Mouse (Mus musculus): ENCODE measurements around the gene Hspa14. TPM values are rescaled to one million over a fixed set of nuclear protein-coding genes. Genes with fewer than 3 reads are reported as not detected.

The Hspa14 gene
- polyA plus RNA-seq (2014; fragmentation: Nextera tagmentation; extraction: Ambion mirVana) = 63.8 and 66.5 TPM in 2 replicates

- peaks cover 10% of the 10 kb centered on the region for H3K4me1 ChIP-seq (ENCODE audit: control insufficient read depth, insufficient read depth, low read length)
- H3K27me3 ChIP-seq (ENCODE audit: control insufficient read depth, insufficient read depth, low read length) = no peaks in the 10 kb centered on the region
- peak within 1 kb of the TSS; percentile 97 for H3K4me2 ChIP-seq (ENCODE audit: low read depth, low read length)
- under 1% methylated on average over 60 of the region's 60 CpGs for WGBS
- peak within 1 kb of the TSS; percentile 77 for H3K9ac ChIP-seq (replicated peaks; ENCODE audit: low read depth, low read length)
- ATAC-seq (ENCODE audit: low read depth) = peak; percentile 100
- H3K36me3 ChIP-seq (ENCODE audit: control insufficient read depth, insufficient read depth, low read length) = peaks cover 16% of the 10 kb centered on the region; the same call in 1 of the 2 replicates
- H3K27ac ChIP-seq (ENCODE audit: low read depth, low read length) = peak within 1 kb of the TSS; percentile 83
- no peaks in the 10 kb centered on the region for H3K9me3 ChIP-seq (ENCODE audit: control insufficient read depth, low read length)
- H3K4me3 ChIP-seq (ENCODE audit: low read depth, low read length) = peak within 1 kb of the TSS; percentile 77
These were observed at the start of gene Hspa14, which contains the start of the genes Gm45902 and Cdnf for GRCm38 (mm10) chr2:3512552-3513454. Hspa14 (minus strand) TSS chr2:3512814. Gm45902 (minus strand) TSS chr2:3512790. Cdnf (plus strand) TSS chr2:3513030.

GRCm38 (mm10) chr2:3546588-3546987 is 34.0 kb upstream of the Hspa14 start:
- H3K9ac ChIP-seq (replicated peaks; ENCODE audit: low read depth, low read length) = no peak overlapping the region
- no peak for ATAC-seq (ENCODE audit: low read depth)
- H3K4me1 ChIP-seq (ENCODE audit: control insufficient read depth, insufficient read depth, low read length) = no peaks in the 10 kb centered on the region
- no peak overlapping the region for H3K4me2 ChIP-seq (ENCODE audit: low read depth, low read length)
- WGBS = 4% methylated on average over 4 of the region's 4 CpGs
- H3K9me3 ChIP-seq (ENCODE audit: control insufficient read depth, low read length) = no peaks in the 10 kb centered on the region
- no peak overlapping the region for H3K27ac ChIP-seq (ENCODE audit: low read depth, low read length)
- H3K27me3 ChIP-seq (ENCODE audit: control insufficient read depth, insufficient read depth, low read length) = no peaks in the 10 kb centered on the region
- H3K36me3 ChIP-seq (ENCODE audit: control insufficient read depth, insufficient read depth, low read length) = no peaks in the 10 kb centered on the region
- no peak overlapping the region for H3K4me3 ChIP-seq (ENCODE audit: low read depth, low read length)

DNA sequence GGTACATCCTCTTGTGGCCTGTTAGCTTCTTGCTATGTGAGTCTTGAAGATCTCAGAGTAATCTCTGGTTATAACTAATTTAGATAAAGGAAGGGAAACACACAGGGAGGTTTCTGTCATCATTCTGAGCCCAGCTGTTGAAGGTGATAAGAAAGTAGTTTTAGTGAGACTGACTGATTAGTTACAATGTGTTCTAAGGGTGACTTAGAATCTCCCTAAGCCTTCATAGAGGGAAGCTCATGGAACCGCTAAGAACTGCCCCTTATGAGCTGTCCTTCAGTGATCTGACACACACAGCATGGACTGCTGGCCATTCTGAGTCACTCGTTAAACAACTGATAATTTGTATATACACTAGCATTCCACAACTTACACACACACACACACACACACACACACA is 33.4 kb upstream of the Hspa14 start:
- Histone ChIP-seq H3K27me3 (ENCODE audit: control insufficient read depth, insufficient read depth, low read length) (no peaks in the 10 kb centered on the region), H3K36me3 (ENCODE audit: control insufficient read depth, insufficient read depth, low read length) (no peaks in the 10 kb centered on the region), H3K4me3 (ENCODE audit: low read depth, low read length) (no peak overlapping the region), H3K9ac (replicated peaks; ENCODE audit: low read depth, low read length) (no peak overlapping the region), H3K4me1 (ENCODE audit: control insufficient read depth, insufficient read depth, low read length) (no peaks in the 10 kb centered on the region), H3K4me2 (ENCODE audit: low read depth, low read length) (no peak overlapping the region), H3K9me3 (ENCODE audit: control insufficient read depth, low read length) (no peaks in the 10 kb centered on the region), H3K27ac (ENCODE audit: low read depth, low read length) (no peak overlapping the region)
- no peak for ATAC-seq (ENCODE audit: low read depth)
- 82% methylated on average over 2 of the region's 2 CpGs for WGBS

GRCm38 (mm10) chr2:3541307-3542079 is 28.9 kb upstream of the Hspa14 start:
- no peaks in the 10 kb centered on the region for H3K9me3 ChIP-seq (ENCODE audit: control insufficient read depth, low read length)
- no peaks in the 10 kb centered on the region for H3K36me3 ChIP-seq (ENCODE audit: control insufficient read depth, insufficient read depth, low read length)
- no peaks in the 10 kb centered on the region for H3K4me1 ChIP-seq (ENCODE audit: control insufficient read depth, insufficient read depth, low read length)
- no peak for ATAC-seq (ENCODE audit: low read depth)
- H3K4me3 ChIP-seq (ENCODE audit: low read depth, low read length) = no peak overlapping the region
- H3K27ac ChIP-seq (ENCODE audit: low read depth, low read length) = no peak overlapping the region
- no peaks in the 10 kb centered on the region for H3K27me3 ChIP-seq (ENCODE audit: control insufficient read depth, insufficient read depth, low read length)
- no peak overlapping the region for H3K4me2 ChIP-seq (ENCODE audit: low read depth, low read length)
- 62% methylated on average over 9 of the region's 9 CpGs for WGBS
- no peak overlapping the region for H3K9ac ChIP-seq (replicated peaks; ENCODE audit: low read depth, low read length)

- Histone ChIP-seq H3K4me2 (ENCODE audit: low read depth, low read length) (no peak overlapping the region), H3K9me3 (ENCODE audit: control insufficient read depth, low read length) (no peaks in the 10 kb centered on the region), H3K36me3 (ENCODE audit: control insufficient read depth, insufficient read depth, low read length) (no peaks in the 10 kb centered on the region), H3K9ac (replicated peaks; ENCODE audit: low read depth, low read length) (no peak overlapping the region), H3K4me3 (ENCODE audit: low read depth, low read length) (no peak overlapping the region), H3K27me3 (ENCODE audit: control insufficient read depth, insufficient read depth, low read length) (no peaks in the 10 kb centered on the region), H3K27ac (ENCODE audit: low read depth, low read length) (no peak overlapping the region), H3K4me1 (ENCODE audit: control insufficient read depth, insufficient read depth, low read length) (no peaks in the 10 kb centered on the region)
- no peak for ATAC-seq (ENCODE audit: low read depth)
- WGBS = 83% methylated on average over 6 of the region's 6 CpGs
These were observed 13.7 kb upstream of the Hspa14 start for GRCm38 (mm10) chr2:3526288-3526687.

GRCm38 (mm10) chr2:3522558-3522957 is 9.9 kb upstream of the Hspa14 start:
- WGBS = 81% methylated on average over 4 of the region's 4 CpGs
- no peak for ATAC-seq (ENCODE audit: low read depth)

DNA sequence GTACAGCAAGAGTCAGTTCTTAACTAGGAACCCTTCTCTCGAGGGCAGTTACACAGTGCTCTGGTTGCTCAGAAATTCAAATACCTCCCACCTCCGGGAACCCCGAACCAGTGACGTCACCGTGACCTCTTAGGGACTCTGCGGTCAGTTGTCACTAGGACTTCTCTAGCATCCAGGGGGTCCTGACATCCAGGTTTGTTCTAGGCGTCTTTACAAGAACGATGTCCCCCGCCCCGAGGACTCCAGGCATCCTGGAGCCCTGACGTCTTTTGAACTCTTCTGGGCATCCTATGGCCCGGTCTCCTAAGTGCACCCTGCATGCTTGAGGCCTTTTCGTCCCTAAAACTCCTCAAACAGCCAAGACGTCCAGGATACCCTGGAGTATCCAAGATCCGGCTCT is 538 bp downstream of the Hspa14 start:
- H3K36me3 ChIP-seq (ENCODE audit: control insufficient read depth, insufficient read depth, low read length) = peaks cover 18% of the 10 kb centered on the region; the same call in 1 of the 2 replicates
- no peaks in the 10 kb centered on the region for H3K9me3 ChIP-seq (ENCODE audit: control insufficient read depth, low read length)
- under 1% methylated on average over 15 of the region's 15 CpGs for WGBS
- H3K4me3 ChIP-seq (ENCODE audit: low read depth, low read length) = peak overlapping the region; percentile 77
- H3K27me3 ChIP-seq (ENCODE audit: control insufficient read depth, insufficient read depth, low read length) = no peaks in the 10 kb centered on the region
- peak overlapping the region; percentile 77 for H3K9ac ChIP-seq (replicated peaks; ENCODE audit: low read depth, low read length)
- peak overlapping the region; percentile 83 for H3K27ac ChIP-seq (ENCODE audit: low read depth, low read length)
- peaks cover 10% of the 10 kb centered on the region for H3K4me1 ChIP-seq (ENCODE audit: control insufficient read depth, insufficient read depth, low read length)
- ATAC-seq (ENCODE audit: low read depth) = no peak
- peak overlapping the region; percentile 97 for H3K4me2 ChIP-seq (ENCODE audit: low read depth, low read length)

More at GRCm38 (mm10) chr2:3522558-3522957, 9.9 kb upstream of the Hspa14 start:
- Histone ChIP-seq H3K9ac (replicated peaks; ENCODE audit: low read depth, low read length) (no peak overlapping the region), H3K36me3 (ENCODE audit: control insufficient read depth, insufficient read depth, low read length) (no peaks in the 10 kb centered on the region), H3K4me2 (ENCODE audit: low read depth, low read length) (no peak overlapping the region), H3K9me3 (ENCODE audit: control insufficient read depth, low read length) (no peaks in the 10 kb centered on the region), H3K4me1 (ENCODE audit: control insufficient read depth, insufficient read depth, low read length) (no peaks in the 10 kb centered on the region), H3K27ac (ENCODE audit: low read depth, low read length) (no peak overlapping the region), H3K4me3 (ENCODE audit: low read depth, low read length) (no peak overlapping the region), H3K27me3 (ENCODE audit: control insufficient read depth, insufficient read depth, low read length) (no peaks in the 10 kb centered on the region)

DNA sequence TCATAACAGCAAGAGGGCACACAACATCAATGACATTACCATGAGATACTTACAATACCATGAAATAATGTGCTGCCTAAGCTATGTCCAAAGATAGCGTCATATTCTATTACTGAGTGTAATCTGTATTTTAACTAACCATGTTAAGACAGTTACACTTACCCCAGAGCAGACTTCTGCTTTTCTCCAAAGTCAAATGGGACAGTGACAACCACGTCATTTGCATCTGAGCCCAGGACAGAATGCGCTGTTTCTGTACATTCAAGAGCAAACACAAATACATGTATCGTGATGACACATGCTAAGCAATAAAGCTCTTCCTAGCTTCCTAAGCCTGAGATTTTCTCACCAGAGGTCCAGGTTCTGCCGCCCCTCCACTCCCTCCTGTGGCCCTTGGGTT is 11.7 kb downstream of the Hspa14 start:
- Histone ChIP-seq H3K36me3 (ENCODE audit: control insufficient read depth, insufficient read depth, low read length) (peaks cover 50% of the 10 kb centered on the region), H3K27ac (ENCODE audit: low read depth, low read length) (no peak overlapping the region), H3K4me2 (ENCODE audit: low read depth, low read length) (no peak overlapping the region), H3K9me3 (ENCODE audit: control insufficient read depth, low read length) (no peaks in the 10 kb centered on the region), H3K9ac (replicated peaks; ENCODE audit: low read depth, low read length) (no peak overlapping the region), H3K4me1 (ENCODE audit: control insufficient read depth, insufficient read depth, low read length) (no peaks in the 10 kb centered on the region), H3K4me3 (ENCODE audit: low read depth, low read length) (no peak overlapping the region), H3K27me3 (ENCODE audit: control insufficient read depth, insufficient read depth, low read length) (no peaks in the 10 kb centered on the region)
- ATAC-seq (ENCODE audit: low read depth) = no peak
- WGBS = 97% methylated on average over 5 of the region's 5 CpGs

DNA sequence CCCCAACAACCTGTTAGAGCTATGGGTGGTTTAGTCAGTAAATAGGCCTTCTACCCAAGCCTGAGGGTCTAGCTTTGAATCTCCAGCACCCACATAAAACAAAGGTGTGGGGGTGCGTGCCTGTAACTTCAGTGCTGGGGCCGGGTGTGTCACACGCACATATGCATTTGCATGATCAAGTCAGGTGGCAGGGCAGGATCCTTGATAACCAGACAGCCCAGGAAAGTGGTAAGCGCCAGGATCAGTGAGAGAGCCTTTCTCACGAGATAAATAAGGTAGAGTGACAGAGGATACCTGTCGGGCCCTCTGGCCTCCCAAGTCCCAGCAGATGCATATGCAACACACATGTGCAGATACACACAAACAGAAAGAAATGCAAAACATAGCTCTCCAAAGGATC is 13.1 kb downstream of the Hspa14 start:
- H3K9ac ChIP-seq (replicated peaks; ENCODE audit: low read depth, low read length) = no peak overlapping the region
- WGBS = 94% methylated on average over 6 of the region's 6 CpGs
- H3K4me1 ChIP-seq (ENCODE audit: control insufficient read depth, insufficient read depth, low read length) = no peaks in the 10 kb centered on the region
- peaks cover 49% of the 10 kb centered on the region for H3K36me3 ChIP-seq (ENCODE audit: control insufficient read depth, insufficient read depth, low read length)
- H3K4me2 ChIP-seq (ENCODE audit: low read depth, low read length) = no peak overlapping the region
- no peak overlapping the region for H3K4me3 ChIP-seq (ENCODE audit: low read depth, low read length)
- H3K27me3 ChIP-seq (ENCODE audit: control insufficient read depth, insufficient read depth, low read length) = no peaks in the 10 kb centered on the region
- no peaks in the 10 kb centered on the region for H3K9me3 ChIP-seq (ENCODE audit: control insufficient read depth, low read length)
- ATAC-seq (ENCODE audit: low read depth) = no peak
- no peak overlapping the region for H3K27ac ChIP-seq (ENCODE audit: low read depth, low read length)
